Mouse (Mus musculus) embryo, embryonic 10.5 days (tissue): ENCODE data around the gene Zbtb12.
A peak's percentile ranks its signal among the peaks of the same experiment; 100 is the strongest.
"Not testable (repeated sequence)": the region's sequence is repeated elsewhere in the genome, so short reads cannot be mapped to it uniquely, and the experiment has no call there.

Source experiments
- DNase-seq: peaks from one replicate; pipeline ENCODE4 v3.0.0-alpha.2; 2015; ENCODE audit warnings: low spot score

Gene Zbtb12

DNA sequence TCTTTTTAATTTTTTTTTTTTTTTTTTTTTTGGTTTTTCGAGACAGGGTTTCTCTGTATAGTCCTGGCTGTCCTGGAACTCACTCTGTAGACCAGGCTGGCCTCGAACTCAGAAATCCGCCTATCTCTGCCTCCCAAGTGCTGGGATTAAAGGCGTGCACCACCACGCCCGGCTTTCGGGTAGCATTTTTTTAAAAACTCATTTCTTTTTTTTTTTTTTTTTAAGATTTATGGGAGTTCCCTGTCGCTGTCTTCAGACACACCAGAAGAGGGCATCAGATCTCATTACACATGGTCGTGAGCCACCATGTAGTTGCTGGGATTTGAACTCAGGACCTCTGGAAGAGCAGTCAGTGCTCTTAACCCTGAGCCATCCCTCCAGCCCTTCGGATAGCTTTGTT, 22.7 kb downstream of the Zbtb12 start:
- not testable (repeated sequence) for DNase-seq

DNA sequence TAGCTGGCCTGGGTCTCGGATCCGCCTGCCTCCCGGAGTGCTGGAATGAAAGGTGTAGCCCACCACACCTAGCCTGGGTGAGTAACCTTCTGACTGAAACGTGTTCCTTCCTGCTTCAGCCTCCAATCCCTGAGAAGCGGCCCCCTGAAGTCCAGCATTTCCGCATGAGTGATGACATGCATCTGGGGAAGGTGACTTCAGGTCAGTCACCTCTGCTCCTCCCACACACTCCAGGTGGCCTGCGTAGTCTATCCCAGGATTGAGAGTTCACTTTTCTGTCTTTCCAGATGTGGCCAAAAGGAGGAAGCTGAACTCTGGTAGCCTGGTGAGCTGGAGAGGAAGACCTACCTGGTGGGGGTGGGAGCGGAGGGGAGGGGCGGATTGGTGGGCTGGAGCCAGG, 23.6 kb downstream of the Zbtb12 start:
- DNase-seq = no peak

GRCm38 (mm10) chr17:34910982-34911381, 31.7 kb downstream of the Zbtb12 start:
- DNase-seq = no peak

DNA sequence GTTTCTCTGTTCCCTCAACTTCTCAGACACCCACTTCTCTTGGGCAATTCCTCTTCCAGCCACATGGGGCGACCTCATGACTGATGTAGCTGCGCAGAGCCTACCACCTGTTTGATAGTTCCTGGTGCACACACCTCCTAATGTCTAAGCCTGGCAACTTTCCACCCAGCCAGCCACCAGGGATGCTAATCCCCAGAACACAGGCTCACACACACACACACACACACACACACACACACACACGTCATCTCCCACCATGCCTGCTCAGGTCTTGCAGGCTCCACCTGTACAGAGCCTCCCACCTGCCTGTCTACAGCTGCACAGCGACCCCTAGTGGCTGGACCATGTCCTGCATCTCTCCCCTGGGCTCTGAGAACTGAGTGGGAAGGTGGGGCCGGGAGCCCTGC, 32.7 kb downstream of the Zbtb12 start:
- DNase-seq = peak; percentile 75

DNA sequence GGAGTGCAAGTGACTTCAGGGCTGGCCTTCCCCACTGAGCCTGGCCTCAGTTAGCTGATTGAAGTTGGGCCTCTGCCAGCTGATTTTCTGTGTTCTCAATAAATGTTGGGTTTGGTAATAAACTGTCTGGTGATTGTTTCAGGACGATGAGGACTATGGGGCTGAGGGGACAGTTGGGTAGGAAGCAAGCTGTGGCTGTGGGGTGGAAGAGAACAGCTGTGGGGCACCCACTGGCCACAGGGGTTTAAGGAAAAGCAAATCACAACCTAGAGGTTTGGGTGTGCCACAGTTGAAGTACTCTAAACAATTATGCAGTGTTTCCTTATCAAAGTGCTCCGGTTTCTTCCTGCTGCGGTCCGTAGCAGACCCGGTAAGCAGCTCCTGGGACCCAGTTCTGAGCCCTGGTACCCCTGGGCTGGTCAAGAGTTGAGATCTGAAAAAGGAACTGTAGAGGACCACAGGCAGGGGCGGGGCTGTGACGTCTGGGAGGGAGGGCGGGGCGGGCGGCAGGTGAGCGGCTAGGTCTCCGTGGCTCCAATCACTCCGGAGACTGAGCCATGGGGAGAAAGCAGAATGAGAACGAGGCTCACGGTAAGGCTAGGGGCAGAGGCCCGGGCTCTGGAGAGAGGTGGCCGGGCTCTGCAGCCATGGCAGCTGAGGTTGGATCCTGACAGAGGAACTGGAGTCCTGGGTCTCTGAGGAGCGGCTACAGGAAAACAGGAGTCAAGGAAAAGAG, 34.8 kb downstream of the Zbtb12 start, which contains the start of gene Slc44a4:
TSS of gene Slc44a4 (plus strand) at position 537 of the 736 bp plus-strand sequence.
- no peak for DNase-seq

GRCm38 (mm10) chr17:34915410-34915831, 36.1 kb downstream of the Zbtb12 start:
- peak; percentile 66 for DNase-seq

GRCm38 (mm10) chr17:34916316-34916715, 37.0 kb downstream of the Zbtb12 start:
- no peak for DNase-seq

GRCm38 (mm10) chr17:34917188-34917587, 37.9 kb downstream of the Zbtb12 start:
- no peak for DNase-seq

DNA sequence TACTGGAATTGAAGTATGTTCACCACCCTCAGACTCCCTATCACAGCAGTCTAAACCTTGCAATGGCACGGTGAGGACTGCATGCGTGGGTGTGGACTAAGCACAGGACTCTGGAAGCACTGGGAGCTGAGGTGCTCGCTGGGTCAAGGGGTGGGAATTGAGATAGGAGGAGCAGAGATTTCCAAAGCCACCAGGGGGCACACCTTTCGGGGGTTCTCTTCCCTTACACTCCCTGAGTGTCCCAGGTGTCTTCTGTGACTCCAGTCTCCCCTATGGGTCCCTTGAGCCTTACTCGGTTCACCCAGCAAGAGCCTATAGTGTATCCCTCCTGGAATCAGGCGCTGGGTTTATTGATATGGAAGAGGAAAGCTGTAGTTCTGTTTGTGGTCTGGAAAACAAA, 43.7 kb downstream of the Zbtb12 start:
- DNase-seq = peak; percentile 18

DNA sequence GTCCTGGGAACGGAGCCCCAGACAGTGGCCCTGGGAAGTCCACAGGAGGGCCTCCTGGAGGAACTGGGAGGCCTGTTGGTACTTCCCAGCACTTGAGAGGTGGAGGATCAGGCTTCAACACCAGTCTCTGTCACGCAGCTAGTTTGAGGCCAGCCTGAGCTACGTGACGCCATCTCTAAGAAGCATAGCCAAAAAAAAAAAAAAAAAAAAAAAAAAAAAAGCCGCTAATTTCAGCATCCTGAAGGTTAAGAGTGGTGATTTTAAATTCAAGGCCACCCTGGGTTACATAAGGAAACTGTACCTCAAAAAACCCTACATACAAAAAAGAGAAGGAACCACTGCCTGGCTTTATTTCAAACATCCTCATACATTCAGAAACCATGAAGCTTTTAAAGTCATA, 45.0 kb downstream of the Zbtb12 start:
- no peak for DNase-seq

DNA sequence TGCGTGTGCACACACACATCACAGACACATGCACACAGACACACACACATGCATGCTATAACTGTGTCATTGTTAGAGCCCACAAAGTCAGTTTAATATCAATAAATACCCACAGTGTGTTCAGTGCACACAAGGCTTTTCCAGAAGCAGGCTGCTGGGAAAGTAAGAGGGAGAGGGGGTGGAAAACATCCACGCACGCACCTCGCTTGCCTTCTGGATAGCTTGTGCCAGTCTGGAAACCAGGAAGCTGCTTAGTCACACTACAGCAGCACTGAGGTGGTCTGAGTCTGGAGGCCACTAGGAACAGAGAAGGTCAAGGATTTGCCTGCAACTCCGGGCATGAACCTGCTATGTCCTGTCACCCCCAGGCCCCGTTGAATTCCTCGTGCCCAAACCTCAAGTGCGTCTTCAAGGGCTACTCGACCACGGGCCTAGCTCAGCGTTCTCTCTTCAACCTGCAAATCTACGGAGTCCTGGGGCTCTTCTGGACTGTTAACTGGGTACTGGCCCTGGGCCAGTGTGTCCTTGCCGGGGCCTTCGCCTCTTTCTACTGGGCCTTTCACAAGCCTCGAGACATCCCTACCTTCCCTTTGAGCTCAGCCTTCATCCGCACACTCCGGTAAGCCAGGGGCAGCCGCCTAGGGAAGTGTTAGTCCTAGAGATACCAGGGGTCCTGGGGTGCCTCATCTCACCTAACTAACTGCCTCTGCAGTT, 48.2 kb downstream of the Zbtb12 start:
- no peak for DNase-seq

- no peak for DNase-seq
Observed at GRCm38 (mm10) chr17:34928841-34929240, 49.6 kb downstream of the Zbtb12 start.

- peak; percentile 100 for DNase-seq
Observed at GRCm38 (mm10) chr17:34931061-34931734, 51.9 kb downstream of the Zbtb12 start, which contains the start of gene Neu1. Gene Neu1, plus strand, starts transcription at chr17:34931253.

GRCm38 (mm10) chr17:34931735-34932098, 52.4 kb downstream of the Zbtb12 start:
- DNase-seq = peak; percentile 34

- DNase-seq = no peak
Observed at GRCm38 (mm10) chr17:34932287-34932686, 53.0 kb downstream of the Zbtb12 start.

DNA sequence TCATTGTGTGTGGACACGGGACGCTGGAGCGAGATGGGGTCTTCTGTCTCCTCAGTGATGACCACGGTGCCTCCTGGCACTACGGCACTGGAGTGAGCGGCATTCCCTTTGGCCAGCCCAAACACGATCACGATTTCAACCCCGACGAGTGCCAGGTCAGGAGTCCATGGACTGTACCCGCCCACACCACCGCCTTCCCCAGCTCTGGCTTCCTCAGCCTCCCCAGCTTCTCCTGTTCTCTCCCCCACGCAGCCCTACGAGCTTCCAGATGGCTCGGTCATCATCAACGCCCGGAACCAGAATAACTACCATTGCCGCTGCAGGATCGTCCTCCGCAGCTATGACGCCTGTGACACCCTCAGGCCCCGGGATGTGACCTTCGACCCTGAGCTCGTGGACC, 54.7 kb downstream of the Zbtb12 start:
- no peak for DNase-seq

- no peak for DNase-seq
Observed at GRCm38 (mm10) chr17:34934830-34935229, 55.5 kb downstream of the Zbtb12 start.

GRCm38 (mm10) chr17:34937960-34938505, 58.8 kb downstream of the Zbtb12 start:
- no peak for DNase-seq

DNA sequence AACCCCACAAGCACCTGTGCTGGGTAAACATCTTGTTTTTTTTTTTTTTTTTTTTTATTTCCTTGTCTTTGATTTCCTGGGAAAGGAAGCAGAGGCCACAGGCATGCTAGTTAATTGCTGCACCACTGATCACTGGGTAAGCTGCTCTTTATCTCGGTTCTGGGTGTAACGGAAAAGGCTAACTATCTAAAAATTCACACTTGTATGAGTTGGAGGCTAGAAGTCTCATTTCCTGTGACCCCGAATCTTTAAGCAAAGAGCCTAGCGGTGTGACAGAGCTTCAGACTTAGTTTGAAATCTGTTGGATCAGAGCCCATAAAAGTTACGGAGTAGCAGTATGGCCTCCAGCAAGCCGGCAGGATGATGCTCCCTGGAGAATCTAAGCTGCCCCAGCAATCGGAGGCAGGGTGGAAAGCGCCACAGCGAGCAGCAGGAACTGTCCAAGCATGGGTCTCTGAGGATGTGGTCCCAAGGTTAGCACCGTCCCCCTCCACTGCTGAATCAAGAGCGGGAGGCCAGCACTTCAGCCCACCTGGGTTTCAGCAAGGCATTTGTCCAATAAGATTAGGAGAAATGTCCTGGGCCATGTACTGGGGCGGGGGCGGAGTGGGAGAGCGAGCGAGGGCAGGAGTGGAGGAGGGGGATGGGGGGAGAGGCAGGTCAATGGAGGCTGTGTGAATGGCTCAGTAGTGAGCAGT, 62.2 kb downstream of the Zbtb12 start:
- peak; percentile 67 for DNase-seq

DNA sequence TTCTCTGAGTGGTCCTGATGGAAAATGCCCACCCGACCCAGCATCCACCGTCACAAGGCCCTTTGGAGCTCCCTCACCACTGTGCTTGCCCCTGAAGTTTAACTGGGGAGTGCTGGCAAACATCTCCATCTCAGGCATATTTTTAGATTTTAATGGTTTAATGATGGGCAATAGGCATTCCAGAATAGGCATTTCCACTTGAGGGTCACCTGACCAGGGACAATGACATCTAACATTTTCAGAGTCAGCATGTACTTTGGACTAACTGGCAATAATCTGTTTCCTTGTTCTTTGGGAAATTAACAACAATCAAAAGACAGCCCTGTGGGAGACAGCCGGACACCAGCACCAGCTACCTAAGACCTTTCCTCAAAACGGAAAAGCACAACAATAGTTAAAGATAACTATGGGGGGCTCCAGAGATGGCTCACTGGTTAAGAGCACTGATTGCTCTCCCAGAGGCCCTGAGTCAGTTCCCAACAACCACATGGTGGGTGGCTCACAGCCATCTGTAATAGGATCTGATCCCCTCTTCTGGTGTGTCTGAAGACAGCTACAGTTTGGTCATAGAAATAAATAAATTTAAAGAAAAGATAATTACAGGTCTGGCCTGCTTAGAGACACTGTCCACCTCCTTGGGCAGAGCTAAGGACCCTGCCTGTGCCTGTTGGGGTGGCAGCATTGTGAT, 64.0 kb downstream of the Zbtb12 start:
- DNase-seq = no peak

GRCm38 (mm10) chr17:34944362-34944761, 65.1 kb downstream of the Zbtb12 start:
- DNase-seq = no peak
